Mouse (Mus musculus) heart, postnatal 0 days (tissue): ENCODE data around the gene Fmn2. TPM values are rescaled to one million over a fixed set of nuclear protein-coding genes. Genes with fewer than 3 reads are reported as not detected.

Experiments used
- ATAC-seq: fragments of 200-750 bp; cut with Nextera tagmentation; 2 replicates; pipeline ENCODE4 v1.8.0; 2017; ENCODE audit warnings: low read depth, moderate number of reproducible peaks, moderate library complexity; ENCODE audit not compliant: insufficient read depth
- DNase-seq: peaks from one replicate; pipeline ENCODE4 v3.0.0-alpha.2; 2016; ENCODE audit warnings: low spot score
- H3K27ac ChIP-seq: fragments of 300-500 bp; sonication (generic); 2 replicates; pipeline ENCODE4 v1.5.1; 2014; ENCODE audit warnings: low read depth, mild to moderate bottlenecking
- H3K27me3 ChIP-seq: fragments of 300-500 bp; sonication (generic); 2 replicates; pipeline ENCODE4 v1.6.1; 2014; ENCODE audit warnings: low read length, mixed read lengths; ENCODE audit not compliant: control insufficient read depth, insufficient read depth
- H3K36me3 ChIP-seq: fragments of 300-500 bp; sonication (generic); replicated peaks from 2 replicates; pipeline ENCODE4 v1.6.1; 2014; ENCODE audit warnings: low read length, mixed read lengths; ENCODE audit not compliant: control insufficient read depth, insufficient read depth
- H3K4me1 ChIP-seq: fragments of 300-500 bp; sonication (generic); 2 replicates; pipeline ENCODE4 v1.6.1; 2014; ENCODE audit warnings: antibody characterized with exemption; ENCODE audit not compliant: control insufficient read depth, insufficient read depth
- H3K4me2 ChIP-seq: fragments of 300-500 bp; sonication (generic); 2 replicates; pipeline ENCODE4 v1.6.1; 2014; ENCODE audit warnings: low read depth, mild to moderate bottlenecking, low read length, moderate library complexity
- H3K4me3 ChIP-seq: fragments of 300-500 bp; sonication (generic); 2 replicates; pipeline ENCODE4 v1.5.1; 2014; ENCODE audit warnings: low read depth, low read length
- H3K9ac ChIP-seq: fragments of 300-500 bp; sonication (generic); replicated peaks from 2 replicates; pipeline ENCODE4 v1.6.1; 2014; ENCODE audit warnings: low read depth, low read length, mixed read lengths
- H3K9me3 ChIP-seq: fragments of 300-500 bp; sonication (generic); replicated peaks from 2 replicates; pipeline ENCODE4 v1.6.1; 2016; ENCODE audit warnings: low read length; ENCODE audit not compliant: control insufficient read depth
- CTCF ChIP-seq: IDR thresholded peaks from 2 replicates; pipeline ENCODE4 v1.5.1; 2016; ENCODE audit warnings: antibody characterized with exemption, control low read depth, low read depth
- EP300 ChIP-seq: IDR thresholded peaks from 2 replicates; pipeline ENCODE4 v1.6.1; 2016; ENCODE audit warnings: antibody characterized with exemption, low read depth
- WGBS: fragments of 180-500 bp; shearing (Covaris S2); extraction: QIAGEN DNeasy Blood & Tissue Kit; methylation state at CpG from one replicate; pipeline ENCODE4 v1.1.7; 2014; 5-methylcytosine and 5-hydroxymethylcytosine counted together
- polyA plus RNA-seq: library from polyadenylated mRNA; unstranded; fragments of >200 nt; fragmentation: Nextera tagmentation; extraction: Ambion mirVana; gene quantifications from 2 replicates; pipeline ENCODE4 v1.2.1, GENCODE M21; 2015
- total RNA-seq: library from RNA; depleted of rRNA; stranded (reverse); fragments of >200 nt; gene quantifications from 2 replicates; pipeline ENCODE4 v1.2.3, GENCODE M21; 2014; ENCODE audit warnings: low replicate concordance

Gene Fmn2
- total and polyA plus RNA-seq, 2 experiments from 2014 or later: 0.07 TPM; not detected in 1

DNA sequence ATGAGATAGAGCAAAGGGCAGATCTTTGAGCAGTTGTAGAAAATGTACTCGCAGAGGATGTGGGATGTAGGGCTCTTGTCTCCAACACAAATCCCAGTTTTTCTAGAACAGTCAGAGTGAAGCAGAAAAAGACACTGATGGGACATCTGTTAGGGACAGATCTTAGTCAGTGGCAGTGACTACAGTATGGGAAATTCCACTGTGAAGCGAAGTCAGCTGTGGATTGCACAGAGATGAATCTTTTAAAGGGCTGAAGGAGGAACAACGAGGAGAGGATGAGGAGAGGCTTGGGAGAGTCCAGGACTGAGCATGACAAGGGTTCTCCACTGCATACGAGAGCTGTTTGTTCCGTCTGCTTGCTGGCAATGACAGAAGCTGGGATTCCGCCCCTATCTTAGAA, 96.6 kb downstream of the Fmn2 start:
- ATAC-seq: no peak
- Histone ChIP-seq H3K4me1 (no peaks in the 10 kb centered on the region), H3K27ac (no peak overlapping the region), H3K9me3 (no peaks in the 10 kb centered on the region), H3K9ac (no peak overlapping the region), H3K36me3 (no peaks in the 10 kb centered on the region), H3K4me3 (no peak overlapping the region), H3K27me3 (no peaks in the 10 kb centered on the region), H3K4me2 (no peak overlapping the region; the same call in 1 of the 2 replicates)
- no peak for TF ChIP-seq EP300
- no peak for TF ChIP-seq CTCF
- DNase-seq: no peak
- 38% methylated on average over 6 of the region's 6 CpGs for WGBS

DNA sequence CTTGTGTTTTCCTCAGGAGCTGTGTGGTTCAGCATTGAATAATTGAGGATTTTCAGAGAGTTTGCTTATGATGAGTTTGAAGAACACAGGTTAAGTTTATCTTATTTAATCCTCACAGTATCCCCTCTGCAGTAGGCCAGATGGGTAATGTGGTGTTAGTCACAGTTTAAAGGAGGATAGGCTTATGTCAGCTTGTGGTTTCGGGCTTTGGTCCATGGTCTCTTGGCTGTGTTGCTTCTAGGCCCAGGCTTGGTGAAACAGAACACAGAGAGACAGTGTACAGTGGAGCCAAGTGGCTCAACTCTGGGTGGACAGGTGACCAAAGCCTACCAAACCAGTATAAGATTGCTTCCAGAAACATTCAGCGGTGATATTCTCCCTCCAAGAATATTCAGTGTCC, 98.4 kb downstream of the Fmn2 start:
- no peak overlapping the region for H3K4me3 ChIP-seq
- H3K27ac ChIP-seq: no peak overlapping the region
- H3K9ac ChIP-seq: no peak overlapping the region
- H3K36me3 ChIP-seq: no peaks in the 10 kb centered on the region
- no peaks in the 10 kb centered on the region for H3K27me3 ChIP-seq
- ATAC-seq (no peak), DNase-seq (no peak)
- no peak overlapping the region for H3K4me2 ChIP-seq
- WGBS: 87% methylated on average over 2 of the region's 2 CpGs
- TF ChIP-seq CTCF (no peak), EP300 (no peak)
- no peaks in the 10 kb centered on the region for H3K4me1 ChIP-seq
- H3K9me3 ChIP-seq: no peaks in the 10 kb centered on the region

DNA sequence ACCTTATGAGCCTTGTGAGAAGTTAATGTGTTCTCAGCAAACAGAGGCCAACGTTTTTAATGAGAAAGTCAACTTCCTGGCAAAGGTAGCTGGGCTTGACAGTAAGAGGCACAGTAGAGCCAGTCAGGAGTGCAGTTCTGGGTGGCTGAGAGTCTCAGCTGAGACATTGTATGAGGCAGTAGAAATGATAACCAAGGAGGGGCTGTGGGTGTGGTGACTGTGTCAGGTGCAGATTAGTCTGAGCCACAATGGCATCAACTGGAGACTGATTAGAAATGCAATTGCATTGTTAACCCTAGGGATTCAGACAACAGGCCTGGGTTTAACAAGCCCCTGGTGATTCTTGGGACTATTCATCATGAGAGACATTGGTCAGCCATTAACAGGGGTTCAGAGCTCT, 99.0 kb downstream of the Fmn2 start:
- H3K27ac ChIP-seq: no peak overlapping the region
- H3K9me3 ChIP-seq: no peaks in the 10 kb centered on the region
- H3K27me3 ChIP-seq: no peaks in the 10 kb centered on the region
- no peak overlapping the region for H3K9ac ChIP-seq
- DNase-seq (no peak), ATAC-seq (no peak)
- 26% methylated on average over 1 of the region's 1 CpGs for WGBS
- no peak overlapping the region for H3K4me3 ChIP-seq
- H3K4me1 ChIP-seq: no peaks in the 10 kb centered on the region
- H3K36me3 ChIP-seq: no peaks in the 10 kb centered on the region
- no peak overlapping the region for H3K4me2 ChIP-seq
- TF ChIP-seq CTCF (no peak), EP300 (no peak)

- DNase-seq: no peak
- no peaks in the 10 kb centered on the region for H3K36me3 ChIP-seq
- no peak overlapping the region for H3K4me2 ChIP-seq
- H3K9ac ChIP-seq: no peak overlapping the region
- ATAC-seq: no peak
- H3K9me3 ChIP-seq: no peaks in the 10 kb centered on the region
- WGBS: 56% methylated on average over 4 of the region's 4 CpGs
- no peaks in the 10 kb centered on the region for H3K4me1 ChIP-seq
- TF ChIP-seq EP300 (no peak), CTCF (no peak)
- no peaks in the 10 kb centered on the region for H3K27me3 ChIP-seq
- H3K4me3 ChIP-seq: no peak overlapping the region
- no peak overlapping the region for H3K27ac ChIP-seq
Observed at GRCm38 (mm10) chr1:174617368-174617767, 115.7 kb downstream of the Fmn2 start.

DNA sequence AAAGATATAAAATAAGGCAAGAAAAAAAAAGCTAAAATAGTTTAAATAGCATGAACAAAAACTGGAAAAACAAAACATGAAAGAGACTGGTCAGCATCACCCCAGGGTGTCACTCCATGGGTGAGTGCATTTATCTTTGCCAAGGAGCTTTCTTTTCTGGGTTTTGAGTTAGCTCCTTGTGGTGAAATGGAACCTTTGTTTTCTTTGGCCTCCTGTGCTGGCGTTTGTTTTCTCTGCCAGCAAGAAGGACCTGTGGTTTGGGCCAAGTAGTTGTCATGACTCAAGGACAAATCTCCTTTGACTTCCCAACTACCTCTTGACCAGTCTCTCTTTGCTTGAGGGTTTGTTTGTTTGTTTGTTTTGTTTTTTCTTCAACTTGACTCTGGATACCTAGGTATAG, 119.9 kb downstream of the Fmn2 start:
- Histone ChIP-seq H3K27ac (no peak overlapping the region), H3K4me3 (no peak overlapping the region), H3K9ac (no peak overlapping the region), H3K36me3 (no peaks in the 10 kb centered on the region), H3K4me1 (no peaks in the 10 kb centered on the region), H3K27me3 (no peaks in the 10 kb centered on the region), H3K4me2 (no peak overlapping the region), H3K9me3 (no peaks in the 10 kb centered on the region)
- WGBS: 9% methylated on average over 1 of the region's 1 CpGs
- no peak for ATAC-seq
- TF ChIP-seq EP300: no peak
- TF ChIP-seq CTCF: no peak
- no peak for DNase-seq

- Histone ChIP-seq H3K4me3 (no peak overlapping the region), H3K27me3 (no peaks in the 10 kb centered on the region), H3K9ac (no peak overlapping the region), H3K4me2 (no peak overlapping the region), H3K27ac (no peak overlapping the region), H3K36me3 (no peaks in the 10 kb centered on the region), H3K4me1 (no peaks in the 10 kb centered on the region), H3K9me3 (no peaks in the 10 kb centered on the region)
- TF ChIP-seq CTCF: no peak
- no peak for TF ChIP-seq EP300
- DNase-seq (peak; percentile 7), ATAC-seq (no peak)
- 26% methylated on average over 3 of the region's 3 CpGs for WGBS
Observed at GRCm38 (mm10) chr1:174623054-174623453, 121.4 kb downstream of the Fmn2 start.
